14 mouse cellular contexts compared by ENCODE assay signal in genomic region chr9:71025196-71025595, GRCm38 (mm10).
DNase-seq lines count a peak whose midpoint lies in the region.
"Had no signal": no experiment of that assay in that cellular context is flagged by ENCODE, and none has a peak within 500 bp of the region (broad histone marks: within the 10 kb centered on the region; RNA-seq: fewer than 3 reads in every experiment).

No protein-coding gene starts in this region.

- DNase-seq in adrenal gland, postnatal 14 days, result peak; percentile 12
- DNase-seq in adrenal gland, adult 18-20 months (ENCODE audit: low spot score in 2 of 2), result no peak
- peak; percentile 72 for DNase-seq in heart, adult 11 months
- no peak for DNase-seq in heart, postnatal 4 days
- peak; percentile 34 for DNase-seq in 3T3-L1 (ENCODE audit: low read depth, low spot score)
- peak; percentile 84 for DNase-seq in Muller cell, postnatal 12 days (ENCODE audit: inconsistent ontology term)
- DNase-seq in testis, postnatal 14 days (ENCODE audit: low spot score), result no peak
- DNase-seq in right cerebral cortex, postnatal 36 days (ENCODE audit: low spot score in 2 of 2), result no peak
- DNase-seq: adrenal gland, adult 8-10 months; adrenal gland, postnatal 25 days; cerebellum, adult 11-12 months; cerebellum, adult 2 months; cerebellum, adult 9-10 months; forebrain, postnatal 0 days had no signal

Comparison
In these comparisons a context has a peak if more than half of its experiments do, and no peak if none do; other contexts are left out.
1. DNase-seq: peak in adrenal gland, postnatal 14 days (single experiment), heart, adult 11 months (single experiment), 3T3-L1 (single experiment) and Muller cell, postnatal 12 days (single experiment); none in adrenal gland, adult 18-20 months (0 of 2), heart, postnatal 4 days (single experiment), testis, postnatal 14 days (single experiment) and right cerebral cortex, postnatal 36 days (0 of 2).